Mouse (Mus musculus): Measurements from ENCODE around the gene Ceacam18.
A peak's percentile ranks its signal among the peaks of the same experiment; 100 is the strongest.
"Not testable (repeated sequence)": the region's sequence is repeated elsewhere in the genome, so short reads cannot be mapped to it uniquely, and the experiment has no call there.

Gene Ceacam18

GRCm38 (mm10) chr7:43667221-43667620, 32.7 kb downstream of the Ceacam18 start:
- DNase-seq (ENCODE audit: low read depth, low spot score), result not testable (repeated sequence)

GRCm38 (mm10) chr7:43668582-43668981, 34.1 kb downstream of the Ceacam18 start:
- peak; percentile 9 for DNase-seq (ENCODE audit: low read depth, low spot score)

GRCm38 (mm10) chr7:43671064-43671808, 36.7 kb downstream of the Ceacam18 start:
- no peak for DNase-seq (ENCODE audit: low read depth, low spot score)

GRCm38 (mm10) chr7:43671809-43672580, 37.5 kb downstream of the Ceacam18 start, which contains the start of gene Ctu1:
Ctu1 (plus strand) TSS chr7:43672016.
- DNase-seq (ENCODE audit: low read depth, low spot score), result peak; percentile 80

GRCm38 (mm10) chr7:43672581-43673260, 38.2 kb downstream of the Ceacam18 start:
- peak; percentile 1 for DNase-seq (ENCODE audit: low read depth, low spot score)

- DNase-seq (ENCODE audit: low read depth, low spot score), result no peak
These were observed 40.6 kb downstream of the Ceacam18 start for GRCm38 (mm10) chr7:43675091-43675490.

- no peak for DNase-seq (ENCODE audit: low read depth, low spot score)
These were observed 44.0 kb downstream of the Ceacam18 start for GRCm38 (mm10) chr7:43678517-43678916.

GRCm38 (mm10) chr7:43680960-43681359, 46.5 kb downstream of the Ceacam18 start:
- peak; percentile 35 for DNase-seq (ENCODE audit: low read depth, low spot score)

GRCm38 (mm10) chr7:43682511-43682910, 48.0 kb downstream of the Ceacam18 start:
- DNase-seq (ENCODE audit: low read depth, low spot score), result not testable (repeated sequence)

GRCm38 (mm10) chr7:43685088-43685487, 50.6 kb downstream of the Ceacam18 start:
- no peak for DNase-seq (ENCODE audit: low read depth, low spot score)

- no peak for DNase-seq (ENCODE audit: low read depth, low spot score)
These were observed 55.6 kb downstream of the Ceacam18 start, which contains the start of gene Klk14 for GRCm38 (mm10) chr7:43690118-43690517. Klk14 (plus strand) TSS chr7:43690418.
